Mouse (Mus musculus) CH12.LX (cell line): ENCODE measurements around the gene Sec22b. TPM values are rescaled to one million over a fixed set of nuclear protein-coding genes. Genes with fewer than 3 reads are reported as not detected.

Experiments
- DNase-seq: peaks from one replicate; pipeline ENCODE4 v3.0.0-alpha.2; 2013; ENCODE audit errors: extremely low read depth
- H3K27ac ChIP-seq: 2 replicates; pipeline ENCODE4 v1.5.1; 2012; ENCODE audit warnings: low read depth, mild to moderate bottlenecking, control low read depth, moderate library complexity; ENCODE audit not compliant: insufficient read depth
- H3K27me3 ChIP-seq: replicated peaks from 2 replicates; pipeline ENCODE3; 2012; ENCODE audit warnings: inconsistent platforms
- H3K36me3 ChIP-seq, 2 experiments: replicated peaks in 1 of 2; 2 replicates each; pipeline versions ENCODE3 to v1.6.1; 2012; ENCODE audit warnings: inconsistent platforms in 1 of 2, low read length in 1 of 2, mild to moderate bottlenecking in 1 of 2, mixed read lengths in 1 of 2, moderate library complexity in 1 of 2; ENCODE audit not compliant: control insufficient read depth in 1 of 2, insufficient read depth in 1 of 2
- H3K4me1 ChIP-seq, 2 experiments: 2 replicates each; pipeline ENCODE4 v1.6.1; 2012; ENCODE audit warnings: inconsistent platforms in 1 of 2, moderate library complexity in 1 of 2; ENCODE audit not compliant: insufficient read depth in 2 of 2, control insufficient read depth in 1 of 2
- H3K4me2 ChIP-seq: 2 replicates; pipeline ENCODE4 v1.6.1; 2012; ENCODE audit warnings: low read depth, mild to moderate bottlenecking, control low read depth; ENCODE audit not compliant: poor library complexity, insufficient read depth, severe bottlenecking
- H3K4me3 ChIP-seq, 3 experiments: fragments of 150-350 bp in 1 of 3; sonication (generic) in 1 of 3; replicated peaks in 1 of 3; 2 replicates each; pipeline versions ENCODE3 to v1.5.1; 2011 to 2012; ENCODE audit warnings: low read depth in 2 of 3, low read length in 2 of 3, mild to moderate bottlenecking in 2 of 3, moderate library complexity in 2 of 3, control low read depth in 1 of 3, improper control_type of control experiment in 1 of 3, inconsistent platforms in 1 of 3, mixed read lengths in 1 of 3; ENCODE audit not compliant: poor library complexity in 1 of 3
- H3K79me2 ChIP-seq: replicated peaks from 2 replicates; pipeline ENCODE4 v1.6.1; 2012; ENCODE audit warnings: mild to moderate bottlenecking, moderate library complexity; ENCODE audit not compliant: control insufficient read depth, poor library complexity, insufficient read depth, severe bottlenecking; ENCODE audit errors: extremely low read depth
- H3K9ac ChIP-seq: 2 replicates; pipeline ENCODE4 v1.6.1; 2012; ENCODE audit warnings: low read depth, mild to moderate bottlenecking, control low read depth, moderate library complexity; ENCODE audit not compliant: insufficient read depth
- H3K9me3 ChIP-seq: replicated peaks from 2 replicates; pipeline ENCODE3; 2012; ENCODE audit warnings: low read length, inconsistent platforms, mixed read lengths
- BHLHE40 ChIP-seq: IDR thresholded peaks from 2 replicates; pipeline ENCODE4 v1.6.1; 2011; ENCODE audit warnings: mild to moderate bottlenecking, low read depth, low read length, improper control_type of control experiment
- CHD1 ChIP-seq: IDR thresholded peaks from 2 replicates; pipeline ENCODE4 v1.6.1; 2012; ENCODE audit warnings: low read depth, low read length, improper control_type of control experiment, inconsistent platforms
- CTCF ChIP-seq, 2 experiments: IDR thresholded peaks in 1 of 2; conservative IDR thresholded peaks in 1 of 2; 2 replicates each; pipeline ENCODE4 v1.5.1; 2011 to 2012; ENCODE audit warnings: low read depth in 2 of 2, low read length in 2 of 2, improper control_type of control experiment in 1 of 2, inconsistent platforms in 1 of 2, mild to moderate bottlenecking in 1 of 2, moderate library complexity in 1 of 2
- ELF1 ChIP-seq: IDR thresholded peaks from 2 replicates; pipeline ENCODE4 v1.6.1; 2014; ENCODE audit warnings: low read depth, mild to moderate bottlenecking, inconsistent platforms, low read length, improper control_type of control experiment
- EP300 ChIP-seq: IDR thresholded peaks from 2 replicates; pipeline ENCODE4 v1.6.1; 2011; ENCODE audit warnings: low read length, improper control_type of control experiment
- GABPA ChIP-seq: IDR thresholded peaks from 2 replicates; pipeline ENCODE4 v1.6.1; 2012; ENCODE audit warnings: low read depth, low read length, improper control_type of control experiment, inconsistent platforms; ENCODE audit not compliant: insufficient replicate concordance
- JUND ChIP-seq: conservative IDR thresholded peaks from 2 replicates; pipeline ENCODE4 v1.6.1; 2011; ENCODE audit warnings: low read depth, low read length, improper control_type of control experiment
- KAT2A ChIP-seq: IDR thresholded peaks from 2 replicates; pipeline ENCODE4 v1.6.1; 2012; ENCODE audit warnings: low read length, improper control_type of control experiment, inconsistent platforms; ENCODE audit not compliant: insufficient replicate concordance
- MAFK ChIP-seq: IDR thresholded peaks from 2 replicates; pipeline ENCODE4 v1.6.1; 2011; ENCODE audit warnings: low read length, improper control_type of control experiment; ENCODE audit not compliant: insufficient replicate concordance
- MAX ChIP-seq: IDR thresholded peaks from 2 replicates; pipeline ENCODE4 v1.6.1; 2011; ENCODE audit warnings: low read length, improper control_type of control experiment
- MEF2A ChIP-seq: IDR thresholded peaks from 2 replicates; pipeline ENCODE4 v1.6.1; 2014; ENCODE audit warnings: low read depth, mild to moderate bottlenecking, inconsistent platforms, low read length, improper control_type of control experiment, borderline replicate concordance
- MXI1 ChIP-seq: IDR thresholded peaks from 2 replicates; pipeline ENCODE4 v1.6.1; 2011; ENCODE audit warnings: mild to moderate bottlenecking, low read depth, low read length, improper control_type of control experiment
- PAX5 ChIP-seq: IDR thresholded peaks from 2 replicates; pipeline ENCODE4 v1.6.1; 2012; ENCODE audit warnings: low read length, inconsistent platforms, mixed read lengths
- POLR2AphosphoS2 ChIP-seq: IDR thresholded peaks from 2 replicates; pipeline ENCODE4 v1.6.1; 2011; ENCODE audit warnings: low read depth, low read length, improper control_type of control experiment
- RAD21 ChIP-seq: IDR thresholded peaks from 2 replicates; pipeline ENCODE4 v1.6.1; 2011; ENCODE audit warnings: low read depth, mild to moderate bottlenecking, low read length, improper control_type of control experiment, moderate library complexity
- SIN3A ChIP-seq: IDR thresholded peaks from 2 replicates; pipeline ENCODE4 v1.6.1; 2012; ENCODE audit warnings: low read length, improper control_type of control experiment, inconsistent platforms
- SMC3 ChIP-seq: IDR thresholded peaks from 2 replicates; pipeline ENCODE4 v1.6.1; 2011; ENCODE audit warnings: low read depth, low read length, improper control_type of control experiment
- TBP ChIP-seq: conservative IDR thresholded peaks from 2 replicates; pipeline ENCODE4 v1.6.1; 2011; ENCODE audit warnings: low read depth, low read length, improper control_type of control experiment
- TCF12 ChIP-seq: IDR thresholded peaks from 2 replicates; pipeline ENCODE4 v1.6.1; 2014; ENCODE audit warnings: low read depth, mild to moderate bottlenecking, inconsistent platforms, low read length, improper control_type of control experiment
- USF1 ChIP-seq: IDR thresholded peaks from 2 replicates; pipeline ENCODE4 v1.6.1; 2014; ENCODE audit warnings: low read depth, mild to moderate bottlenecking, inconsistent platforms, low read length, improper control_type of control experiment
- USF2 ChIP-seq: conservative IDR thresholded peaks from 2 replicates; pipeline ENCODE4 v1.6.1; 2011; ENCODE audit warnings: low read depth, low read length, improper control_type of control experiment
- ZC3H11A ChIP-seq: IDR thresholded peaks from 2 replicates; pipeline ENCODE4 v1.6.1; 2012; ENCODE audit warnings: low read depth, mild to moderate bottlenecking, inconsistent platforms, low read length, improper control_type of control experiment
- ZMIZ1 ChIP-seq: IDR thresholded peaks from 2 replicates; pipeline ENCODE4 v1.6.1; 2012; ENCODE audit warnings: low read depth, mild to moderate bottlenecking, inconsistent platforms, low read length, improper control_type of control experiment
- dilution Hi-C: fragments of 300-500 bp; cut with MboI; formaldehyde crosslinking; loops from 2 replicates; pipeline ENCODE4 v1.14.3; 2020; ENCODE audit warnings: low sequenced_read_pairs; ENCODE audit not compliant: extremely low pct_unique_long_range_greater_than_20kb, extremely low pct_ligation_motif_present
- in situ Hi-C: fragments of 300-500 bp; cut with MboI; formaldehyde crosslinking; loops from 3 replicates; pipeline ENCODE4 v1.14.3; 2019; ENCODE audit warnings: low sequenced_read_pairs, low pct_ligation_motif_present, low pct_unique_long_range_greater_than_20kb, mixed read lengths
- polyA plus RNA-seq: library from polyadenylated mRNA; unstranded; fragments of >175 nt; gene quantifications from 2 replicates; pipeline ENCODE4 v1.2.1, GENCODE M21; 2012; ENCODE audit warnings: low read depth; ENCODE audit not compliant: insufficient read length
- total RNA-seq, 2 experiments: library from RNA; depleted of rRNA; stranded (reverse); fragments of 300-350 nt in 1 of 2; fragments of >200 nt in 1 of 2; gene quantifications; 2 replicates each; pipeline ENCODE4 v1.2.3; 2012 to 2014

Sec22b gene
- total and polyA plus RNA-seq, 3 experiments = 42.6 to 82.8 (median 82.4) TPM

DNA sequence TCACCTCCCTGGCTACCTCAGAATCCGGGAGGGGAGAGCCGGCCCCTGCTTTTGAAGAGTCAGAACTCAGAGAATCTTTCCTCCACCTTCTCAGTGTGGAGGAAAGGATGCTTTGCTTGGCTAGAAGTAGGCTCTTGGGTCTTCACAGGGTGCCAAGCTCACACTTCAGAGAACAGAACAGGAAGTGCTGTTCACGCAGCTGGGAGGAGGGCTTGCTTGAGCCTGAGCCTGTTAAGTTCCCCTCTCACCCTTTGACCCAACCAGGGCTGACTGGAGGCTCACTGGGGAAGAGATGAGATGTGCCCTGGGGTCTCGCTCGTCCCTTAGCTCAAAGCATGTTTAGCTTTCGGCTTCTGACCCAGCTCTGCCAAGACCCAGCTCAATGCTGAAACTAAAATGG is 32.3 kb downstream of the Sec22b start:
- in situ Hi-C loops (no loop called here), dilution Hi-C loops (no loop called here)
- H3K4me3 ChIP-seq = peak overlapping the region in 2 of 3 experiments; percentile 33
- H3K79me2 ChIP-seq = no peaks in the 10 kb centered on the region
- H3K9ac ChIP-seq = peak overlapping the region; percentile 29; the same call in 1 of the 2 replicates
- peaks cover 7 to 47% of the 10 kb centered on the region in 2 experiments for H3K4me1 ChIP-seq
- peak; percentile 66 for DNase-seq
- H3K36me3 ChIP-seq = no peaks in the 10 kb centered on the region
- H3K9me3 ChIP-seq = peaks cover 5% of the 10 kb centered on the region
- H3K4me2 ChIP-seq = peak overlapping the region; percentile 100
- TF ChIP-seq TCF12 (no peak; the same call in 1 of the 2 replicates), PAX5 (no peak), ELF1 (peak; percentile 72), MXI1 (0 out of 2 replicates have a peak, but pooled peaks have one; percentile 29), SIN3A (0 out of 2 replicates have a peak, but pooled peaks have one; percentile 49), JUND (no peak), EP300 (peak; percentile 25; the same call in 1 of the 2 replicates), RAD21 (no peak), MEF2A (0 out of 2 replicates have a peak, but pooled peaks have one; percentile 22), MAFK (no peak), ZC3H11A (no peak), TBP (no peak)
- no peaks in the 10 kb centered on the region for H3K27me3 ChIP-seq
- H3K27ac ChIP-seq = no peak overlapping the region

DNA sequence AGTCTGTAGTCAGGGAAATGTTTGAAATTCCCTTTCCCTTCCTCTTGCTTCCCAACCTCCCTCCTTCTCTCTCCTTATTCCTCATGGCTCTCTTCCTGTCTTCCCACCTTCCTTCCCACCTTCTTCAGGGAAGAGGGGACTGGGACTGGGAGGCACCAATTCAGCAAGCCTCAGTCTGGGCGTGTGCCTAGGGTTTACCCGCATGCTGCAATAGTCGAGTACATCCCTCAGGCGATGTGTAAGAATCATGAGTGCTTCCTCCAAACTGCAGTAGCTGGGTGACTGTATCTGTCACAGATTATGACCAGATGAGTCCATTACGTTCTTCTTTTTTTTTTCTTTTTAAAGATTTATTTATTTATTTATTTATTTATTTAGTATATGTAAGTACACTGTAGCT is 32.8 kb downstream of the Sec22b start:
- no peak for DNase-seq
- no peaks in the 10 kb centered on the region for H3K27me3 ChIP-seq
- in situ Hi-C loops (no loop called here), dilution Hi-C loops (no loop called here)
- peaks cover 7 to 47% of the 10 kb centered on the region in 2 experiments for H3K4me1 ChIP-seq
- TF ChIP-seq MEF2A (no peak), MAFK (no peak), ZMIZ1 (no peak), BHLHE40 (no peak), USF1 (no peak), RAD21 (no peak), USF2 (no peak), EP300 (no peak), CTCF (conservative IDR thresholded peaks at IDR 0.05 in 1 of 2, IDR thresholded peaks at IDR 0.05 in 1 of 2; ENCODE audit: low read depth in 2 of 2, low read length in 2 of 2) (no peak), TCF12 (no peak), MXI1 (no peak), SIN3A (no peak), MAX (no peak), JUND (no peak), CHD1 (no peak), KAT2A (no peak), SMC3 (no peak), GABPA (no peak), POLR2AphosphoS2 (no peak)
- no peaks in the 10 kb centered on the region for H3K36me3 ChIP-seq
- H3K9ac ChIP-seq = peak overlapping the region; percentile 29; the same call in 1 of the 2 replicates
- no peak overlapping the region for H3K4me3 ChIP-seq
- no peaks in the 10 kb centered on the region for H3K79me2 ChIP-seq
- peaks cover 5% of the 10 kb centered on the region for H3K9me3 ChIP-seq
- no peak overlapping the region for H3K27ac ChIP-seq
- H3K4me2 ChIP-seq = peak overlapping the region; percentile 100; the same call in 1 of the 2 replicates
